Mouse (Mus musculus): ENCODE data around the gene Foxk1. TPM values are rescaled to one million over a fixed set of nuclear protein-coding genes. Genes with fewer than 3 reads are reported as not detected.

Gene Foxk1
- polyA plus RNA-seq, 1 experiment from 2014 or later: 3.7 TPM

GRCm38 (mm10) chr5:142431811-142432434 lies 30.6 kb downstream of the Foxk1 start:
- Histone ChIP-seq H3K4me2 (ENCODE audit: low read depth, low read length) (no peak overlapping the region), H3K4me1 (ENCODE audit: control insufficient read depth, insufficient read depth, low read length) (peaks cover 33% of the 10 kb centered on the region), H3K27me3 (ENCODE audit: control insufficient read depth, insufficient read depth, low read length) (no peaks in the 10 kb centered on the region), H3K36me3 (ENCODE audit: control insufficient read depth, insufficient read depth, low read length) (peaks cover 13% of the 10 kb centered on the region; the same call in 1 of the 2 replicates), H3K9me3 (replicated peaks; ENCODE audit: control insufficient read depth, low read length) (no peaks in the 10 kb centered on the region), H3K9ac (ENCODE audit: low read length) (0 out of 2 replicates have a peak overlapping the region, but pooled peaks have one; percentile 2), H3K4me3 (replicated peaks; ENCODE audit: low read length) (no peak overlapping the region), H3K27ac (ENCODE audit: low read length) (peak overlapping the region; percentile 7; the same call in 1 of the 2 replicates)
- 62% methylated on average over 9 of the region's 9 CpGs for WGBS
- ATAC-seq (ENCODE audit: insufficient read depth, low FRiP score): no peak

DNA sequence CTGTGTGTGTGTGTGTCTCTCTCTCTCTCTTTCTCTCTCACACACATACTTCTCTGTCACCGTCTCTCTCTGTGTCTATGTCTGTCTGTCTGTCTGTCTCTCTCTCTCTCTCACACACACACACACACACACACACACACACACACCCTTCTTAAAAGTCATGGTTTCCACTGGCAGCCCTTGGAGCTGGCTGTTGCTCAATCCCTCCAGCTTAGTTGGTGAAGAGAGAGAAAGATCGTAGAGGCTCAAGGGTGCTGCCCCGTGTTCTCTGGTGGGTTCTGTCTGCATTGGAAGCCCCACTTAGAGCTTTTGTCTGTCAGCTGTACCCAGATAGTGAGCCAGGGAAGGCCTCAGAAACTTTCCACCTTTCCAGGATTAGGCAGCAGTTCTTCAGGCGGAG lies 31.4 kb downstream of the Foxk1 start:
- Histone ChIP-seq H3K27ac (ENCODE audit: low read length) (peak overlapping the region; percentile 7; the same call in 1 of the 2 replicates), H3K4me2 (ENCODE audit: low read depth, low read length) (no peak overlapping the region), H3K9ac (ENCODE audit: low read length) (peak overlapping the region; percentile 32), H3K27me3 (ENCODE audit: control insufficient read depth, insufficient read depth, low read length) (no peaks in the 10 kb centered on the region), H3K4me1 (ENCODE audit: control insufficient read depth, insufficient read depth, low read length) (peaks cover 29% of the 10 kb centered on the region), H3K36me3 (ENCODE audit: control insufficient read depth, insufficient read depth, low read length) (peaks cover 13% of the 10 kb centered on the region; the same call in 1 of the 2 replicates), H3K9me3 (replicated peaks; ENCODE audit: control insufficient read depth, low read length) (no peaks in the 10 kb centered on the region), H3K4me3 (replicated peaks; ENCODE audit: low read length) (no peak overlapping the region)
- WGBS: 73% methylated on average over 4 of the region's 4 CpGs
- no peak for ATAC-seq (ENCODE audit: insufficient read depth, low FRiP score)

DNA sequence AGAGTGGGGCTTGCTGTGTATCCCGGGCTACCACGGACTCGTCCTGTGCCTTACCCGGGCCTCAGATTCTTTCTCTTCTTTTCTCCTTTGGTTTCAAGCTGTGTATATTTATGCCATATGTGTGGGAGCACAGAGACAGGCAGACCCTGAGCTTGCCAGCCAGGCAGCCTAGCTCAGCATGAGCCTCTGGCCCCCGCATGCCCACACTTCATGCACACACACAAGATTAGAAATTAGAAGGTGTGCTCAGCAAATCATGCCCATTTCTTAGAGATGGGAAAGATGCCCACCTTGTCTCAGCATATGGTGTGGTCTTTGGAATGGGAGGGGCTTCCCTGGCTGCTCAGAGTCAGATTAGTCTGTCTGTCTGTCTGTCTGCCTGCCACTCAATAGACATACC lies 32.8 kb downstream of the Foxk1 start:
- Histone ChIP-seq H3K27me3 (ENCODE audit: control insufficient read depth, insufficient read depth, low read length) (no peaks in the 10 kb centered on the region), H3K4me3 (replicated peaks; ENCODE audit: low read length) (no peak overlapping the region), H3K9me3 (replicated peaks; ENCODE audit: control insufficient read depth, low read length) (no peaks in the 10 kb centered on the region), H3K36me3 (ENCODE audit: control insufficient read depth, insufficient read depth, low read length) (peaks cover 13% of the 10 kb centered on the region; the same call in 1 of the 2 replicates), H3K9ac (ENCODE audit: low read length) (no peak overlapping the region), H3K27ac (ENCODE audit: low read length) (no peak overlapping the region), H3K4me1 (ENCODE audit: control insufficient read depth, insufficient read depth, low read length) (peaks cover 33% of the 10 kb centered on the region), H3K4me2 (ENCODE audit: low read depth, low read length) (no peak overlapping the region)
- ATAC-seq (ENCODE audit: insufficient read depth, low FRiP score): no peak
- 87% methylated on average over 5 of the region's 5 CpGs for WGBS

GRCm38 (mm10) chr5:142435736-142436135 lies 34.4 kb downstream of the Foxk1 start:
- Histone ChIP-seq H3K27me3 (ENCODE audit: control insufficient read depth, insufficient read depth, low read length) (no peaks in the 10 kb centered on the region), H3K36me3 (ENCODE audit: control insufficient read depth, insufficient read depth, low read length) (peaks cover 13% of the 10 kb centered on the region; the same call in 1 of the 2 replicates), H3K9ac (ENCODE audit: low read length) (no peak overlapping the region), H3K27ac (ENCODE audit: low read length) (no peak overlapping the region), H3K4me1 (ENCODE audit: control insufficient read depth, insufficient read depth, low read length) (peaks cover 39% of the 10 kb centered on the region), H3K4me3 (replicated peaks; ENCODE audit: low read length) (no peak overlapping the region), H3K4me2 (ENCODE audit: low read depth, low read length) (no peak overlapping the region), H3K9me3 (replicated peaks; ENCODE audit: control insufficient read depth, low read length) (no peaks in the 10 kb centered on the region)
- no peak for ATAC-seq (ENCODE audit: insufficient read depth, low FRiP score)
- 96% methylated on average over 15 of the region's 15 CpGs for WGBS

DNA sequence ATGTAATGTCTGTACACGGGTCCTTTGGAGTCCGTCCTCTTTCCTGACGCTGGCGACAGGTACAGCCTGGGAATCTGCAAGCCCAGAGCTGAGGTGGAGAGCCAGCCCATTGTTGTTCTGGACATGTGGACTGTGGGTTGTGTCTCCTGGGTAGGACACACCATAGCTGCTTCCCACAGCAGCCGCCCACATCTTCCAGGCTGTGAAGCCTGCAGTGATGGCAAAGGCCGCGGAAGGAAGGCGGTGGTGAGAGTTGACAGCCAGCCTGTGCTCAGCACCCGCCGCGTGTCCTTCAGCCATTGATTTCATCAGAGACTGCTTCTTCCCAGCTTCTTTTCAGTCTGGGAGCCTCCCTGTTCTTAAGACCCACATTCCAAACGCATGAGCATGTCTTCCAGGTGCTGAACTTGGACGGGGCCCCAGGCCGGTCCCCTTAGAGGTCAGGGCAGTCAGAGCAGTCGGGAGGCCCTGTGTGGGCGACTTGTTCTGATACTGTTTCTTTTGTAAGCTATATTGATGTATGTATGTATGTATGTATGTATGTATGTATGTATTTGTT lies 37.2 kb downstream of the Foxk1 start:
- Histone ChIP-seq H3K36me3 (ENCODE audit: control insufficient read depth, insufficient read depth, low read length) (peaks cover 13% of the 10 kb centered on the region; the same call in 1 of the 2 replicates), H3K4me3 (replicated peaks; ENCODE audit: low read length) (no peak overlapping the region), H3K9me3 (replicated peaks; ENCODE audit: control insufficient read depth, low read length) (no peaks in the 10 kb centered on the region), H3K27me3 (ENCODE audit: control insufficient read depth, insufficient read depth, low read length) (no peaks in the 10 kb centered on the region), H3K4me1 (ENCODE audit: control insufficient read depth, insufficient read depth, low read length) (peaks cover 43% of the 10 kb centered on the region), H3K4me2 (ENCODE audit: low read depth, low read length) (no peak overlapping the region), H3K9ac (ENCODE audit: low read length) (no peak overlapping the region), H3K27ac (ENCODE audit: low read length) (0 out of 2 replicates have a peak overlapping the region, but pooled peaks have one; percentile 3)
- no peak for ATAC-seq (ENCODE audit: insufficient read depth, low FRiP score)
- 90% methylated on average over 16 of the region's 16 CpGs for WGBS

- peak overlapping the region; percentile 35 for H3K4me3 ChIP-seq (replicated peaks; ENCODE audit: low read length)
- peaks cover 53% of the 10 kb centered on the region for H3K4me1 ChIP-seq (ENCODE audit: control insufficient read depth, insufficient read depth, low read length)
- 2% methylated on average over 12 of the region's 12 CpGs for WGBS
- H3K27me3 ChIP-seq (ENCODE audit: control insufficient read depth, insufficient read depth, low read length): no peaks in the 10 kb centered on the region
- peak; percentile 35 for ATAC-seq (ENCODE audit: insufficient read depth, low FRiP score)
- H3K36me3 ChIP-seq (ENCODE audit: control insufficient read depth, insufficient read depth, low read length): peaks cover 13% of the 10 kb centered on the region; the same call in 1 of the 2 replicates
- peak overlapping the region; percentile 55 for H3K4me2 ChIP-seq (ENCODE audit: low read depth, low read length)
- peak overlapping the region; percentile 100 for H3K27ac ChIP-seq (ENCODE audit: low read length)
- H3K9ac ChIP-seq (ENCODE audit: low read length): peak overlapping the region; percentile 72
- H3K9me3 ChIP-seq (replicated peaks; ENCODE audit: control insufficient read depth, low read length): no peaks in the 10 kb centered on the region
Measured at GRCm38 (mm10) chr5:142439911-142440432, 38.7 kb downstream of the Foxk1 start.

DNA sequence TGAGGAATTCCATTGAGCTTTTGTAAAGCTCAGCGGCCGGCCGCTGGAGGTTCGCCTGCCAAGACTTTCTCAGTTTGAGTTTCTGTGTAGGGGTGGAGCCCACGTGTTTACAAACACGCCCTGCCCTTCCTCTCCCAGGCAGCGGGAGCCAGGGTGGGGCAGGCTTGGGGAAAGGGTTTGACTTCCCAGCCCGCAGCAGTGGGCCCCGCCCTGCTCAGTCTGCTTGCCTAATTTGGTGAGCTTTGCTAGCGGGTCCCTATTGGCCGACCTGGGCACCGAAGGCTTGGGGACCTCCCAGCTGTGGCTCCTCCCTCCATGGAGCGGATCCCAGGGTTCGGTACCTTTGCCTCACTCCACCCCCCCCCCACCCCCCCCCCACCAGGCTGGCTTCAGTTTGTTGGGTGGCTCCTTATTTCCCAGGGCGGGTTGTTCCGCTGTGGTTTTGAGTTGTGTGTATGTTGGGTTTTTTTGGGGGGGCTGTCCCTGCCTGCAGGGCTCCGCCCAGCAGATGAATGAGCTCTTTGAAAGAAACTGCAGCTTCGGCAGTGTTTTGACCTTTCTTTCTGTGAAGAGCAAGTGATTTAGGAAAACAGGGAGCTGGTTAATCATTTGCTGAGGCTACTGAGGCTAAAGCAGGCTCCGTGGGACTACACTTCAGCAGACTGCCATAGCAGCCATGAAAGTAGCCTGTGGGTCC lies 39.3 kb downstream of the Foxk1 start:
- peak overlapping the region; percentile 100 for H3K27ac ChIP-seq (ENCODE audit: low read length)
- no peaks in the 10 kb centered on the region for H3K27me3 ChIP-seq (ENCODE audit: control insufficient read depth, insufficient read depth, low read length)
- peak overlapping the region; percentile 72 for H3K9ac ChIP-seq (ENCODE audit: low read length)
- peaks cover 7% of the 10 kb centered on the region; the same call in 1 of the 2 replicates for H3K36me3 ChIP-seq (ENCODE audit: control insufficient read depth, insufficient read depth, low read length)
- H3K4me2 ChIP-seq (ENCODE audit: low read depth, low read length): peak overlapping the region; percentile 55
- ATAC-seq (ENCODE audit: insufficient read depth, low FRiP score): peak; percentile 96
- H3K9me3 ChIP-seq (replicated peaks; ENCODE audit: control insufficient read depth, low read length): no peaks in the 10 kb centered on the region
- H3K4me3 ChIP-seq (replicated peaks; ENCODE audit: low read length): peak overlapping the region; percentile 35
- WGBS: 0% methylated on average over 19 of the region's 19 CpGs
- H3K4me1 ChIP-seq (ENCODE audit: control insufficient read depth, insufficient read depth, low read length): peaks cover 59% of the 10 kb centered on the region

- peak overlapping the region; percentile 55 for H3K4me2 ChIP-seq (ENCODE audit: low read depth, low read length)
- H3K27ac ChIP-seq (ENCODE audit: low read length): peak overlapping the region; percentile 100
- no peaks in the 10 kb centered on the region for H3K36me3 ChIP-seq (ENCODE audit: control insufficient read depth, insufficient read depth, low read length)
- H3K4me1 ChIP-seq (ENCODE audit: control insufficient read depth, insufficient read depth, low read length): peaks cover 63% of the 10 kb centered on the region
- H3K9ac ChIP-seq (ENCODE audit: low read length): peak overlapping the region; percentile 72
- no peaks in the 10 kb centered on the region for H3K27me3 ChIP-seq (ENCODE audit: control insufficient read depth, insufficient read depth, low read length)
- no peak for ATAC-seq (ENCODE audit: insufficient read depth, low FRiP score)
- peak overlapping the region; percentile 35 for H3K4me3 ChIP-seq (replicated peaks; ENCODE audit: low read length)
- WGBS: 45% methylated on average over 22 of the region's 22 CpGs
- H3K9me3 ChIP-seq (replicated peaks; ENCODE audit: control insufficient read depth, low read length): no peaks in the 10 kb centered on the region
Measured at GRCm38 (mm10) chr5:142441332-142442044, 40.2 kb downstream of the Foxk1 start.
